Mouse (Mus musculus) thymus, postnatal 36 days (tissue): ENCODE results near the gene Dhcr7.

Experiments
- DNase-seq, 2 experiments: peaks; one replicate each; pipeline ENCODE4 v3.0.0; 2022; ENCODE audit warnings: mixed read lengths in 2 of 2

Gene Dhcr7

DNA sequence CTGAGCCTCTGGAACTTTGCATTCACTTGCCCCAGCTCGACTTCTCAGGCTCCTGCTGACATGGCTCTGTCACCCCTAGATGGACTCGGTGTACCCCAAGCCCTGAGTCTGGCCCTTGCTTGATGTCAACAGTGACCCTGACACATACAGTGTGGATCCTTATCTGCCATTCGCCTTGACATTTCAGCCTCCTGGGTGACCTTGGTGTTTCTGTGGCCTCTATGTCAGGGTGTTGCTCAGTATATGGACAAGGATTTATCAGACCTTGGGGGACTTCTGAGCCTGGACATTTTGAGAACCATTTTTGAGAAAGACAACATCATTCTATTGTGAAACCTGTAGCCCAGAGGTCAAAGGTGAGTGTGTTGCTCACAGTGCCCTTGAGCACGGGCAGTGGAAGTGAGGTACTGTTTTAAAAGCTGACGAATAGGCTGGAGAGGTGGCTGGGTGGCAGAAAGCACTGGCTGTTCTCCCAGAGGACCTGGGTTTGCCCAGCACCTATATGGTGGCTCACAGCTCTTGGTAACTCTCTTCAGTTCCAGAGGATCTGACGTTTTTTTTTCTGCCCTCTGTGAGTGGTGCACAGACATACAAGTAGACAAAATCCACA, 10.7 kb downstream of the Dhcr7 start:
- no peak for DNase-seq

DNA sequence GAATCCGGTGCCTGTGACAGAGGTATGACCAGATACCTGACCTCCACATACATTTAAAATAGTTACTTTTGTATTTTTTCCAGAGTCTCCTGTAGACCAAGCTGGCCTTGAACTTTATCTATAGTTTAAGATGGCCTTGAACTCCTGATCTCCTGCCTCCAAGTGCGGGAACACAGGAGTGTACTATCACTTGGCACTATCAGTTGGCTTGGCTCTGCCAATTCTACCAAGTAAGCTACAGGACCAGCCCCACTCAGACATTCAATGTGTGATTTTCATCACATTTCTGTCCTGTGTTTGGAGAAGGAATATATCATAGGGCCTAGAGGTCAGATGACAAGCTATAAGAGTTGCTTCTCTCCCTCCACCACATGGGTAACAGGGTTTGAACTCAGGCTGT, 11.4 kb downstream of the Dhcr7 start:
- DNase-seq: no peak

DNA sequence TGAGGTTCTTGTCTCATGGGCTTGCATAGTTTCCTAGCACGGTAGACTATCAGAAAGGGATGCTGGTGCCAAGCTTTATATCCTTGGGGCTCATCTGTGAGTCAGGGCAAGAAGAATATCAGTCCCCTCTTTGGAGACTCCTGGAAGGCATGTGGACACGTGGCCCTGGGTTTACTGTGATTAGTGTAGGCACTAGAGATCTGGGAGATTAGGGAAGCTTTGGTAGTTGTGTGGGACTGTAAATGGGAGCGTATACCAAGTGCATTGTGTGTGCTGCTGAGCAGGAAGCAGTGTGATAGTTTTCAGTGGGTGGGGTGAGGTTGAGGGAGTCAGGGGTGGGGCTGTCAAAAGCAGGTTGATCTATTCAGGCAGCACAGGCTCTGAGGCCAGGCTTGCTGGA, 12.0 kb downstream of the Dhcr7 start:
- no peak for DNase-seq

DNA sequence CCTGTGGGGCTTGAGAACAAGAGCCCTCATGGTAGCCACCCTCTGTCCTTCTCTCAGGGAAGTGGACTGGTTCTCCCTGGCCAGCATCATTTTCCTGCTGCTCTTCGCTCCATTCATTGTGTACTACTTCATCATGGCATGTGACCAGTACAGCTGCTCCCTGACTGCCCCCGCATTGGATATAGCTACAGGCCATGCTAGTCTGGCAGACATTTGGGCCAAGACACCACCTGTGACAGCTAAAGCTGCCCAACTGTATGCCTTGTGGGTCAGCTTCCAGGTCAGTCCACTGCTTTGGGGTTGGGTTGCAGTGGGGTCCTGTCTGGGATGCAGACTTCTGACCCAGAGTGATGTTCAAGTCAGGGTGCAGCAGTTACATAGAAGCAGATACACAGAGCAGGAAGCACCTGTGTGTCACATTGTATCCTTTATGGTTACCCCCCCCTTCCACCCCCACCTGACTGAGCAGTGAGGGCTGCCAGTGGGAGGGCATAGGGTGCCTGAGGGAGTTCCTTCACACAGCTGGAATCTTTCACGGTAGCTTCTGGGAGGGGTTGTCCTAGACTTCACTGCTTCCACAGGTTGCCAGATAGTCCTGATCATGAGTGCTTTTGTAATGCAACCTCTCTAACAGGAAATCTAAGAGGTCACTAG, 14.9 kb downstream of the Dhcr7 start:
- peak; percentile 36 to 71 for DNase-seq

DNA sequence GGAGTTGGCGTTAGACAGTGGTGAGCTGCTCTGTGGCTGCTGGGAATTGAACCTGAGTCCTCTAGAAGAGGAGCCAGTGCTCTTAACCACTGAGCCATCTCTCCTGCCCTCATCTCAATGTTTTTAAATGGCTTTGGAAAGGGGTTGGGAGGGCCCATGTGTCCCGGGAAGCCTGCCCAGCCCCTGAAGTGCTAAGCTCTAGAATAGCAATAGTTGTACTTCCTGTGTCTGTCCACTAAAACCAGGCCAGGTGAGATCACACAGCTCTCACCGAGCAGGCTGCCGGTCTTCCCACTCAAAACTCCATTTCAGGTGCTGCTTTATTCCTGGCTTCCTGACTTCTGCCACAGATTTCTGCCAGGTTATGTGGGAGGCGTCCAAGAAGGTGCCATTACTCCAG, 17.2 kb downstream of the Dhcr7 start:
- no peak for DNase-seq

DNA sequence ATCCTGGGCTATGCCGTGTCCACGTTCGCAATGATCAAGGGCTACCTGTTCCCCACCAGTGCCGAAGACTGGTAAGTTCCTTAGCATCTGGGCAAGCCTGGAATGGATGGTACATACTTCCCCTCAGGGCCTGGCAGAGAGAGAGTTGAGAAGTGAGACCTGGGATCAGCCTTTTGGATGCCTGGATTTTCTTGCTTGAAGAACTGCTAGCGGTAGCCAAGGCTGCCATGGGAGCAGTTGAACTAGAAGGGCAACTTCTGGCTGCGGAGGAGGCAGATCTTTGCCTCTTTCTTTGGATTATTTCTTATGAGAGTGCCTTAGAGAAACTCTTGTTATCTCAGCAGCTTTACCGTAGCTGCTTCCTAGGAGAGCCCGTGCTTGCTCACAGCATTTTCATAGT, 18.4 kb downstream of the Dhcr7 start:
- DNase-seq: no peak

DNA sequence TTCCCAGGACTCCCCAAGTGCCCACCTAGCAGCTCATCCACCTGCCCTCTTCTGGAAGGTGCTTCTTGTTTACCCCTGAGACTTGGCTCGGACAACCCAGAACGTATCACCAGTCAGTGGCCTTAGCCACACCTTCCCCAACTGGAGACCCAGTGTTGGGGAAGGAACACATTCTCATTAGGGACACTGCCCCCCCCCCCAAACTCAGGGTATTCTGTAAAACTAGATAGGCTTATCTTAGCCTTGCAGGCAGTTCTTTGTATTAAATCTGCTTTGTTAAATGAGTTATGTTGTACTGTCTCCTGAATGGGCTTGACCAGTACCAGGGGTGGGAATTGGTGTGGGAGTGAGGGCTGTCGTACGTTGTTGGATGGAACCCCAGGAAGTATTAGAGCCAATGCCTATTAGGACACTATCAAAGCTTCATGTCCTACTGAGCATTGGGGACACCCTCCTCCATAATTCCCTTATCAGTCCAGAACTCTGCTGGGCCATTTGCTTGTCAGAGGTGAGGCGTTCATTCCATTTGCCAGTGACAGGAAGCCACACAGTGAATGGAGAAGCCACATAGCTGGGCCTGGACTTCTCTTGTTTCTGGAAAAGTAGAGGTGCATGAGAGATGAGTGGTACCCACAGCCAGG, 25.3 kb downstream of the Dhcr7 start:
- DNase-seq: no peak

DNA sequence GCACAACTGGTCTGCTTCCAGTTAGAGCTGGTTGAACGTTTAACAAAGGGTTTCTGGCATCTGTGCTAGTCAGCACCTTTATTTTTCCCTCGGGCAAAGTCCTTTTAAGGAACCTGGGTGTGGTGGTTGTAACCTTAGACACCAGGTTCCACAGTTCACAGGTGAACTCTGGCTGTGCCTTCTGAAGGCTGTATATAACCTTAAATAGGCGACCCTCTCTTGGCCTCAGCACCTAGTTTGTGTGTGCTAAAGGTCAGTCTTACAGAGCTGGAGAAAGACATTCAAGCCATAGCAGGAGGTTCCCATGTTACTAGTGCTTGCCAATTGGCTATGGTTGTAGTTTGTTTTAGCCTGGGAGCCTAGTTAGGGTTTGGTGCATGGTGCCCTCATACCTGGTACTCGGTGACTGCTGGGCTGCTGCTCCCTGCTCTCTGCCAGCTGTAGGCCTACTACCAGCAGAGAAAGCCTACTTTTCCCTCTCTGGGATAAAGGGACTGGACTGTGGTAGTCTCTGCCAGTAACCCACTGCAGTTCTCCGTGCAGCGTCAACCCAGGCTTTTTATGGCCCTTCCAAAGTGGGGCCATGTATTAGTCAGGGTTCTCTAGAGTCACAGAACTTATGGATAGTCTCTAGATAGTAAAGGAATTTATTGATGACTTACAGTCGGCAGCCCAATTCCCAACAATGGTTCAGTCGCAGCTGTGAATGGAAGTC, 26.0 kb downstream of the Dhcr7 start:
- DNase-seq: no peak

DNA sequence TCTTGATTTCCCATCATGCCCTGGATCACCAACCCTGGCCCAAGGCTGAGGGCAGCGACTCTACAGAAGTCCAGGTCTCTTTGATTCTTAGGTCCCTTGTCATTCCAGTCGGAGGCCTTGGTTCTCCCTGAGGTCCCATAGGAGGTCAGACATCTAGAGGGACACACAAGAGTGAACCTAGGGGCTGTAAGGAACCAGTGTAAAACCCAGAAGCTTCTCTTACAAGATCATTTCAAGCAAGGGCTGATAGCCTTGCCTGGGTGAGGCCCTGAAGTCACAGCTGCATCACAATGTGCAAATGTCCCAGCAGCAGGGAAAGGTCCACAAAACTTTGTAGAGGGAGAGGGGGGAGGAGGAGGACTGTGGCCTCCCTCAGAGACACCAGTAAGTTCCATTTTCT, 43.6 kb downstream of the Dhcr7 start, which contains the start of gene Gm498:
TSS of gene Gm498 (plus strand) at position 301 of the 400 bp plus-strand sequence.
- no peak for DNase-seq

DNA sequence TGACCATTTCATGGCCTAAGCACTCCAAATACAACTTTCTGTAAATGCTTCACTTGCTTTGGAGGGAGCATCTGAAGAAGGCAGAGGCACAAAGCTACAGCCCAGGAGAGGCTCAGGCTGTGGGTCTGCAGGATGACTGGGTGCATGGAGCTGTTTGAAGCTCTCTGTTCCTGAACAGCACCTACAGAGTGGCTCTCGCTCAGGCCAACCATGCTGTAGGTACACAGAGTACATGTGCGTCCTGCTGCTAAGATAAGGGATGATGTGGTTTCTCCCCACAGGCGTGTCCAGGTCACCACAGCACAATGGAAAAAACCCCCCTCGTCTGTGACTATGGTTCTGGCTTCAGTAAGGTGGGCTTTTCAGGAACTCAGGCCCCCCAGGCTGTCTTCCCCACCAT, 45.9 kb downstream of the Dhcr7 start:
- DNase-seq: no peak

DNA sequence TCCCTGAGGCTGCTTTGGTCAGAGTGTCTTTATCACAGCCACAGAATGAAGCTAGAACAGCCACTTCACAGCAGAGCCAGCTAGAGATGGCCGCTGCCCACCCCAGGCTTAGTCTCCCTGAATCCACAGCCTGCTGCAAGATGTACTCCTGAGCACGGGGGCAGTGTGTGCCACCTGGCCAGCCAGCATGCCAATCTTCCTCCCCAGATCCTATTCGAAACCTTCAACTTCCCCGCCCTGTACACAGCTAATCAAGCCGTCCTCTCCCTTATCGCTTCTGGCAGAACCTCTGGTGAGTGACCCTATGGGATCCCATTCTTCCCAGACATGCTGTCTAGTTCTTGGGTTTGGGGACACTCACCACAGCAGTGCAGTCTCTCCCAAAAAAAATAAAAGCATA, 60.8 kb downstream of the Dhcr7 start:
- DNase-seq: no peak

DNA sequence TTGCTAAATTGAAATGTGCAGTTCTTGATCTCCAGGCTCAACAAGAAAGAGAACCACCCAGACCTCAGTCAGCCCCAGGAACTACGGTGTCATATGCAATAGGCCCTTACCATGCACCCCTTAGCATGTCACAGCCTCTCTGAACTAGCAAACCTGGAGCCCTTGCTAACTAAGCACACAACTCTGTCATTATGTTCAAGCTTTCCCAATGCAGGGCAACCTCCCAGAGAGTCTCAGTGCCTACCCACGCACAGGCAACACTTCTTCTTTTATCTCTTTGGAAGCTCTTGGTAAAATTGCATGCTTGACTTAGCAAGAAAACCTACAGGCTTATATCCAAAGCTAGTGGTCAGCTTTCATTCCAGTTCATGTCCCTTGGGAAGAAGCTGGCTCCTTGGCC, 68.2 kb downstream of the Dhcr7 start:
- no peak for DNase-seq

DNA sequence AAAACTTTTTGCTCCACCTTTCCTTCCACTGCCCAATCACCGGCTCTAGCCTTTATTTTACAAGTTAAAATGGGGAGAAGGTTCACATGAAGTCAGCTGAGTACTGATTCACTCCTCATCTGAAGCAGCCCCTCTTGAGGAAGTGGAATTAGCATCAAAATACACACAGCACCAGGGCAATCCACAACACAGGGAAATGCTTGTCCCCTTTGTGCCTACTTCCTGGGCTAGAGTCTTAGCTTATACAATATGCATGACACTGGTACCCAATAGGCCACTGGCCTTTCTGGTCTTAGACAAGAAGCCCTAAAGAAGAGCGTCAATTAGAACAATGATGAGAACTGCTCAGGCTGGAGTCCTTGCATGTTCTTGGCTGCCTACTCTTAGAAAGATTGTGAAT, 69.4 kb downstream of the Dhcr7 start:
- no peak for DNase-seq
